Mouse (Mus musculus) CH12.LX (cell line): ENCODE measurements around the gene Rnf123. TPM values are rescaled to one million over a fixed set of nuclear protein-coding genes. Genes with fewer than 3 reads are reported as not detected.

Experiments used
- DNase-seq: peaks from one replicate; pipeline ENCODE4 v3.0.0-alpha.2; 2013; ENCODE audit errors: extremely low read depth
- H3K27ac ChIP-seq: 2 replicates; pipeline ENCODE4 v1.5.1; 2012; ENCODE audit warnings: low read depth, mild to moderate bottlenecking, control low read depth, moderate library complexity; ENCODE audit not compliant: insufficient read depth
- H3K27me3 ChIP-seq: replicated peaks from 2 replicates; pipeline ENCODE3; 2012; ENCODE audit warnings: inconsistent platforms
- H3K36me3 ChIP-seq, 2 experiments: replicated peaks in 1 of 2; 2 replicates each; pipeline versions ENCODE3 to v1.6.1; 2012; ENCODE audit warnings: inconsistent platforms in 1 of 2, low read length in 1 of 2, mild to moderate bottlenecking in 1 of 2, mixed read lengths in 1 of 2, moderate library complexity in 1 of 2; ENCODE audit not compliant: control insufficient read depth in 1 of 2, insufficient read depth in 1 of 2
- H3K4me1 ChIP-seq, 2 experiments: 2 replicates each; pipeline ENCODE4 v1.6.1; 2012; ENCODE audit warnings: inconsistent platforms in 1 of 2, moderate library complexity in 1 of 2; ENCODE audit not compliant: insufficient read depth in 2 of 2, control insufficient read depth in 1 of 2
- H3K4me2 ChIP-seq: 2 replicates; pipeline ENCODE4 v1.6.1; 2012; ENCODE audit warnings: low read depth, mild to moderate bottlenecking, control low read depth; ENCODE audit not compliant: poor library complexity, insufficient read depth, severe bottlenecking
- H3K4me3 ChIP-seq, 3 experiments: fragments of 150-350 bp in 1 of 3; sonication (generic) in 1 of 3; replicated peaks in 1 of 3; 2 replicates each; pipeline versions ENCODE3 to v1.5.1; 2011 to 2012; ENCODE audit warnings: low read depth in 2 of 3, low read length in 2 of 3, mild to moderate bottlenecking in 2 of 3, moderate library complexity in 2 of 3, control low read depth in 1 of 3, improper control_type of control experiment in 1 of 3, inconsistent platforms in 1 of 3, mixed read lengths in 1 of 3; ENCODE audit not compliant: poor library complexity in 1 of 3
- H3K79me2 ChIP-seq: replicated peaks from 2 replicates; pipeline ENCODE4 v1.6.1; 2012; ENCODE audit warnings: mild to moderate bottlenecking, moderate library complexity; ENCODE audit not compliant: control insufficient read depth, poor library complexity, insufficient read depth, severe bottlenecking; ENCODE audit errors: extremely low read depth
- H3K9ac ChIP-seq: 2 replicates; pipeline ENCODE4 v1.6.1; 2012; ENCODE audit warnings: low read depth, mild to moderate bottlenecking, control low read depth, moderate library complexity; ENCODE audit not compliant: insufficient read depth
- H3K9me3 ChIP-seq: replicated peaks from 2 replicates; pipeline ENCODE3; 2012; ENCODE audit warnings: low read length, inconsistent platforms, mixed read lengths
- CHD2 ChIP-seq: IDR thresholded peaks from 2 replicates; pipeline ENCODE4 v1.6.1; 2011; ENCODE audit warnings: low read length, improper control_type of control experiment
- EP300 ChIP-seq: IDR thresholded peaks from 2 replicates; pipeline ENCODE4 v1.6.1; 2011; ENCODE audit warnings: low read length, improper control_type of control experiment
- ETS1 ChIP-seq: conservative IDR thresholded peaks from 2 replicates; pipeline ENCODE4 v1.6.1; 2012; ENCODE audit warnings: low read depth, mild to moderate bottlenecking, inconsistent platforms, low read length, improper control_type of control experiment, moderate library complexity
- JUND ChIP-seq: conservative IDR thresholded peaks from 2 replicates; pipeline ENCODE4 v1.6.1; 2011; ENCODE audit warnings: low read depth, low read length, improper control_type of control experiment
- MAFK ChIP-seq: IDR thresholded peaks from 2 replicates; pipeline ENCODE4 v1.6.1; 2011; ENCODE audit warnings: low read length, improper control_type of control experiment; ENCODE audit not compliant: insufficient replicate concordance
- MAZ ChIP-seq: IDR thresholded peaks from 2 replicates; pipeline ENCODE4 v1.6.1; 2012; ENCODE audit warnings: low read depth, mild to moderate bottlenecking, inconsistent platforms, low read length, improper control_type of control experiment, moderate library complexity
- MXI1 ChIP-seq: IDR thresholded peaks from 2 replicates; pipeline ENCODE4 v1.6.1; 2011; ENCODE audit warnings: mild to moderate bottlenecking, low read depth, low read length, improper control_type of control experiment
- MYC ChIP-seq: IDR thresholded peaks from 2 replicates; pipeline ENCODE4 v1.6.1; 2011; ENCODE audit warnings: low read depth, mild to moderate bottlenecking, improper control_type of control experiment, low read length
- NELFE ChIP-seq: IDR thresholded peaks from 2 replicates; pipeline ENCODE4 v1.6.1; 2011; ENCODE audit warnings: low read depth, low read length, improper control_type of control experiment
- PAX5 ChIP-seq: IDR thresholded peaks from 2 replicates; pipeline ENCODE4 v1.6.1; 2012; ENCODE audit warnings: low read length, inconsistent platforms, mixed read lengths
- RCOR1 ChIP-seq: conservative IDR thresholded peaks from 2 replicates; pipeline ENCODE4 v1.6.1; 2012; ENCODE audit warnings: low read depth, mild to moderate bottlenecking, inconsistent platforms, low read length, improper control_type of control experiment
- SIN3A ChIP-seq: IDR thresholded peaks from 2 replicates; pipeline ENCODE4 v1.6.1; 2012; ENCODE audit warnings: low read length, improper control_type of control experiment, inconsistent platforms
- UBTF ChIP-seq: IDR thresholded peaks from 2 replicates; pipeline ENCODE4 v1.6.1; 2012; ENCODE audit warnings: low read depth, mild to moderate bottlenecking, inconsistent platforms, low read length, improper control_type of control experiment, moderate library complexity
- USF1 ChIP-seq: IDR thresholded peaks from 2 replicates; pipeline ENCODE4 v1.6.1; 2014; ENCODE audit warnings: low read depth, mild to moderate bottlenecking, inconsistent platforms, low read length, improper control_type of control experiment
- USF2 ChIP-seq: conservative IDR thresholded peaks from 2 replicates; pipeline ENCODE4 v1.6.1; 2011; ENCODE audit warnings: low read depth, low read length, improper control_type of control experiment
- ZC3H11A ChIP-seq: IDR thresholded peaks from 2 replicates; pipeline ENCODE4 v1.6.1; 2012; ENCODE audit warnings: low read depth, mild to moderate bottlenecking, inconsistent platforms, low read length, improper control_type of control experiment
- ZKSCAN1 ChIP-seq: IDR thresholded peaks from 2 replicates; pipeline ENCODE4 v1.6.1; 2012; ENCODE audit warnings: low read depth, inconsistent platforms, low read length, improper control_type of control experiment, borderline replicate concordance
- ZMIZ1 ChIP-seq: IDR thresholded peaks from 2 replicates; pipeline ENCODE4 v1.6.1; 2012; ENCODE audit warnings: low read depth, mild to moderate bottlenecking, inconsistent platforms, low read length, improper control_type of control experiment
- ZNF384 ChIP-seq: IDR thresholded peaks from 2 replicates; pipeline ENCODE4 v1.6.1; 2012; ENCODE audit warnings: low read depth, low read length, improper control_type of control experiment, inconsistent platforms
- dilution Hi-C: fragments of 300-500 bp; cut with MboI; formaldehyde crosslinking; loops from 2 replicates; pipeline ENCODE4 v1.14.3; 2020; ENCODE audit warnings: low sequenced_read_pairs; ENCODE audit not compliant: extremely low pct_unique_long_range_greater_than_20kb, extremely low pct_ligation_motif_present
- in situ Hi-C: fragments of 300-500 bp; cut with MboI; formaldehyde crosslinking; loops from 3 replicates; pipeline ENCODE4 v1.14.3; 2019; ENCODE audit warnings: low sequenced_read_pairs, low pct_ligation_motif_present, low pct_unique_long_range_greater_than_20kb, mixed read lengths
- polyA plus RNA-seq: library from polyadenylated mRNA; unstranded; fragments of >175 nt; gene quantifications from 2 replicates; pipeline ENCODE4 v1.2.1, GENCODE M21; 2012; ENCODE audit warnings: low read depth; ENCODE audit not compliant: insufficient read length
- total RNA-seq, 2 experiments: library from RNA; depleted of rRNA; stranded (reverse); fragments of 300-350 nt in 1 of 2; fragments of >200 nt in 1 of 2; gene quantifications; 2 replicates each; pipeline ENCODE4 v1.2.3; 2012 to 2014

Gene Rnf123
- total and polyA plus RNA-seq, 3 experiments: 10.0 to 50.0 (median 28.8) TPM

DNA sequence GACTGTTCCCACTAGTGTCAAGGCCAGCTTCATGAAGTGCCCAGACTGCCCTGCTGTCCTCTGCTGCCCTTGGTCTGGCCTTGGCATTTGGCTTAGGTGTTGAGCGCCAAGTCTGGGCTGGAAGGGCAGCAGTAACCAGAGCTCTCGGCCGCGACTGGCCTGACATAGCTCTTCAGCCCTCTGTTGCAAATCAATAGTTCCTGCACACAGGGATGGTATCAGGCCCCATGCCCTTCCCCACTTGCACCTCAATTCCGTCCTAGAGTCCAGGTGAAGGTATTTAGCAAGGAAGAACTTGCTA is 25.9 kb downstream of the Rnf123 start:
- no peak overlapping the region for H3K9ac ChIP-seq
- peaks cover 0 to 9% of the 10 kb centered on the region in 2 experiments; a peak in 2 of 4 replicates for H3K4me1 ChIP-seq
- dilution Hi-C loops (no loop called here), in situ Hi-C loops (loop anchor here (5.0 kb wide), 1 partner anchor 90 kb away; no protein-coding TSS in a partner anchor)
- no peak overlapping the region for H3K4me3 ChIP-seq
- H3K4me2 ChIP-seq: no peak overlapping the region
- H3K36me3 ChIP-seq: peaks cover 88 to 98% of the 10 kb centered on the region in 2 experiments
- no peak for DNase-seq
- TF ChIP-seq USF1 (no peak), MAZ (no peak), MYC (no peak), ZKSCAN1 (no peak), UBTF (no peak), ETS1 (no peak), ZNF384 (no peak), MAFK (no peak), MXI1 (no peak), SIN3A (no peak), EP300 (no peak), CHD2 (no peak), RCOR1 (no peak), PAX5 (no peak)
- H3K27me3 ChIP-seq: no peaks in the 10 kb centered on the region
- H3K9me3 ChIP-seq: no peaks in the 10 kb centered on the region
- no peak overlapping the region for H3K27ac ChIP-seq
- no peaks in the 10 kb centered on the region for H3K79me2 ChIP-seq

DNA sequence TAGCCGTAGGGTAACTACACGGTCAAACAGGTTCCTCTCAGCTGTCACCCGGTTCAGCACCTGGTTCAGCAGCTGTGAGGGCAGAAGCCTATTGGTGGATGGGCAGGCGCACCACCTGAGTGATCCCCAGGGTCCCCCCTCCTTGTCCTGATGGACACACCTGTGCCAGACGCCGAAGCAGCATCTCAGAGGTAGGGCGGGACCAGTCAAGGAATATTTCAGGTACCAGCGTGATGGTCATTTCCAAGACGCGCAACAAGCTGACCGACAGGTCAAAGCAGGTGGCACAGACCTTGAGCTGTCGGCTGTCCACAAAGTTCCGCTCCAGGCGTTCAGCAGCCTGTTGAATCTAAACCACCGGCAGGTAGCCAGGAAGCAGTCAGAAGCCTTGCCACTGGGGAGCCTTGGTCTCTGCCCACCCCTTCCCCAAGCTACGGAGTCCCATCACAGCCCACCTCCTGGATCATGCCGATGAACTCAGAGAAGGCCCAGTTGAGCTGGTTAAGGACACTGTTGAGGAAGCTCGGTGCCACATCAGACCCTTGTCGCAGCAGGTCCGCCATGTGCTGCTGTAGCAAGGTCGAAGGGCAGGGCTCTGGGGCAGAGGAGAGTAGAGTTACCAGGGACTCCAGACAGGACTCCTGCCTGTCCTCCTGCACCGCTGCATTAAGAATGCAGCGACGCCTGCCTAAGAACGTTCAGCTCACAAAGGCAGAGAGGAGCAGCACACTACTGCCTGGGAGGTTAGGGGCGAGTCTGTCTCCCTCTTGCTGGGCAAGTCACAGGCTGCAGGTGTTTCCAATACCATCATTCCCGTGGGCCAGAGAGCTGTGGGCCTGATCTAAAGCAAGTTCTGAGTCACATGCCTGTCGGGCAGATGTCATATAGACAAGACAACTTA is 26.5 kb downstream of the Rnf123 start:
- peaks cover 0 to 13% of the 10 kb centered on the region in 2 experiments; a peak in 2 of 4 replicates for H3K4me1 ChIP-seq
- H3K9me3 ChIP-seq: no peaks in the 10 kb centered on the region
- H3K9ac ChIP-seq: no peak overlapping the region
- H3K79me2 ChIP-seq: no peaks in the 10 kb centered on the region
- DNase-seq: no peak
- TF ChIP-seq ZMIZ1 (no peak), NELFE (no peak), USF2 (no peak), JUND (no peak), SIN3A (no peak), MAFK (no peak), ETS1 (no peak), PAX5 (no peak), ZC3H11A (no peak)
- in situ Hi-C loops (loop anchor here (5.0 kb wide), 1 partner anchor 89 kb away; no protein-coding TSS in a partner anchor), dilution Hi-C loops (no loop called here)
- H3K27me3 ChIP-seq: no peaks in the 10 kb centered on the region
- no peak overlapping the region for H3K4me3 ChIP-seq
- peaks cover 88 to 98% of the 10 kb centered on the region in 2 experiments for H3K36me3 ChIP-seq
- H3K27ac ChIP-seq: no peak overlapping the region
- no peak overlapping the region for H3K4me2 ChIP-seq
